Mouse (Mus musculus) liver, adult 2 months (tissue): ENCODE results near the gene Tmco4. TPM values are rescaled to one million over a fixed set of nuclear protein-coding genes. Genes with fewer than 3 reads are reported as not detected.

Experiments used
- DNase-seq: peaks from one replicate; pipeline ENCODE4 v3.0.0-alpha.2; 2011; ENCODE audit warnings: low read depth, low spot score; ENCODE audit errors: extremely low read depth
- H3K27ac ChIP-seq: fragments of 200-500 bp; replicated peaks from 2 replicates; pipeline ENCODE4 v1.5.1; 2012; ENCODE audit warnings: low read depth, mild to moderate bottlenecking, control low read depth, inconsistent platforms, low read length; ENCODE audit not compliant: insufficient read depth
- H3K27me3 ChIP-seq: fragments of 200-500 bp; 2 replicates; pipeline ENCODE4 v1.6.1; 2012; ENCODE audit warnings: mild to moderate bottlenecking, moderate library complexity, low read length, inconsistent platforms; ENCODE audit not compliant: control insufficient read depth, insufficient read depth
- H3K36me3 ChIP-seq: fragments of 200-500 bp; 2 replicates; pipeline ENCODE4 v1.6.1; 2012; ENCODE audit warnings: low read length, inconsistent platforms; ENCODE audit not compliant: control insufficient read depth, insufficient read depth
- H3K4me1 ChIP-seq: fragments of 200-500 bp; 2 replicates; pipeline ENCODE4 v1.6.1; 2011; ENCODE audit warnings: low read length; ENCODE audit not compliant: control insufficient read depth, insufficient read depth
- H3K4me3 ChIP-seq: fragments of 200-500 bp; 2 replicates; pipeline ENCODE4 v1.5.1; 2011; ENCODE audit warnings: low read depth, mild to moderate bottlenecking, control low read depth, low read length, moderate library complexity; ENCODE audit not compliant: insufficient read depth
- H3K79me2 ChIP-seq: fragments of 200-500 bp; 2 replicates; pipeline ENCODE4 v1.6.1; 2012; ENCODE audit warnings: inconsistent platforms, mild to moderate bottlenecking, low read length, moderate library complexity; ENCODE audit not compliant: control insufficient read depth, insufficient read depth
- H3K9ac ChIP-seq: fragments of 200-500 bp; 2 replicates; pipeline ENCODE4 v1.6.1; 2012; ENCODE audit warnings: low read depth, mild to moderate bottlenecking, control low read depth, inconsistent platforms, low read length
- CTCF ChIP-seq: fragments of 200-500 bp; IDR thresholded peaks from 2 replicates; pipeline ENCODE4 v1.5.1; 2011; ENCODE audit warnings: low read depth, low read length, control low read depth
- POLR2A ChIP-seq: fragments of 200-500 bp; IDR thresholded peaks from 2 replicates; pipeline ENCODE4 v1.6.1; 2011; ENCODE audit warnings: low read length, control low read depth; ENCODE audit not compliant: insufficient read depth; ENCODE audit errors: extremely low read depth
- WGBS: fragments of 180-500 bp; shearing (Covaris S2); methylation state at CpG from one replicate; pipeline ENCODE4 v1.1.7; 2018; 5-methylcytosine and 5-hydroxymethylcytosine counted together
- polyA plus RNA-seq: library from polyadenylated mRNA; depleted of rRNA; stranded (reverse); fragments of >200 nt; gene quantifications from 2 replicates; pipeline ENCODE4 v1.2.3, GENCODE M21; 2012
- total RNA-seq: library from RNA; depleted of rRNA; stranded (reverse); fragments of >200 nt; gene quantifications from 2 replicates; pipeline ENCODE4 v1.2.3, GENCODE M21; 2014

Tmco4 gene
- total and polyA plus RNA-seq, 2 experiments, result 10.2 to 15.3 TPM

DNA sequence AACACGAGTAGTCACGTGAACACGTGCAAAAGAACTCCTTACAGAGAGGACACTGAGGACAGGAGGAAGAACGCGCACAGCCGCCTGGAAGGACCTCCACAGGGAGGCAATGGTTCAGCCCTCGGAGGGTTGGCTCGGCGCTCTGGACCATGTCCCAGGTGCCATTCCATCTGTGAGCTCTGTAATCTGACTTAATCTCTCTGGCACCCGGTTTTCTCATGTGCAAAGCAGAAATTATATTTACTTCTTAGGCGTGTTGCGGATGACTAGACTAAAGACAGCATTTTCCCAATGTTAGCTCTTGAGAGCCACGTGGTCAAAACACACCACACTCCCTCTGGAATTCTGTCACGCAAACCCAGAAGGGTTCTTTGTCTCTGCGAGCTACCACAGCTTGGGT is 13.6 kb upstream of the Tmco4 start:
- no peaks in the 10 kb centered on the region for H3K36me3 ChIP-seq
- H3K9ac ChIP-seq, result no peak overlapping the region
- no peaks in the 10 kb centered on the region for H3K79me2 ChIP-seq
- 88% methylated on average over 15 of the region's 15 CpGs for WGBS
- no peaks in the 10 kb centered on the region for H3K27me3 ChIP-seq
- no peak overlapping the region for H3K4me3 ChIP-seq
- no peak for DNase-seq
- H3K27ac ChIP-seq, result no peak overlapping the region
- H3K4me1 ChIP-seq, result no peaks in the 10 kb centered on the region; the same call in 1 of the 2 replicates
- no peak for TF ChIP-seq CTCF
- TF ChIP-seq POLR2A, result no peak

DNA sequence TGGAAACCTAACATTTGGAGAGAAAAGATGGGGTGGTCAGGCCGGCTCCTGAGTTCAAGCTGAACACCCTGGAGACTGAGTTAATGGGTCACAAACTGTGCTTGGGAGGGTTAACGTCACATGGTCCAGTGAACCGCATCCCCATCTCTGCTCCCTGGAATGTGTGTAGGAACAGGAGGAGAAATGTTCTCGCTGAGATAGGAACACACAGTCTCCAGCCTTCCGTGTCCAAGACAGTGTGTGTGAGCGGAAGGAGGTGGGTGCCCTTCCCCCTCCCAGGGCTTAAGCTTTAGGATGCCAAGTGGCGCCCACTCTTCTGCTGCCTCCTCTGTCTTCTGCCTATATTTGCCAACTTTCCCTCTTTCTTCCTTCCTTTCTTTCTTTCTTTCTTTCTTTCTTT is 12.8 kb upstream of the Tmco4 start:
- TF ChIP-seq POLR2A, result no peak
- no peak for TF ChIP-seq CTCF
- no peak overlapping the region for H3K27ac ChIP-seq
- WGBS, result 78% methylated on average over 7 of the region's 7 CpGs

DNA sequence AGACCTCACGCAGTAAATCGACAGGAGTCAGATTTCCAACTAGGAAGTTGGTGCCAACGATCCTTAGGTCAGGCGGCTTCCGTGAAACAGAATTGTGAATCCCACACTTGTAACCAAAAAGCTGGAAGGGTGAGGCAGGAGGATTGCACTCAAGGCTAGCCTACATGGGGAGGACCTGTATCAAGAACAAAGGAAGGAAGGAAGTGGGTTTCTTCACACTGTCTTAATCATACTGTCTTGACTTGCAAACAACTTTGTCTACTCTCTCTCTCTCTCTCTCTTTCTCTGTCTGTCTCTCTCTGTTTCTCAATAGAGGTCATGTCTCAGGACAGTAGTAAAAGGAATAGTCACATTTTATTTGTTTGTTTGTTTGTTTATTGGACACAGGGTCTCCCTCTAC is 10.0 kb upstream of the Tmco4 start:
- Histone ChIP-seq H3K27ac (no peak overlapping the region), H3K79me2 (no peaks in the 10 kb centered on the region), H3K4me1 (peaks cover 4% of the 10 kb centered on the region), H3K4me3 (no peak overlapping the region), H3K36me3 (no peaks in the 10 kb centered on the region), H3K27me3 (no peaks in the 10 kb centered on the region), H3K9ac (no peak overlapping the region)
- TF ChIP-seq POLR2A (no peak), CTCF (no peak)
- DNase-seq, result no peak
- 87% methylated on average over 5 of the region's 5 CpGs for WGBS

More for the DNA sequence above, 12.8 kb upstream of the Tmco4 start:
- no peaks in the 10 kb centered on the region for H3K79me2 ChIP-seq
- H3K36me3 ChIP-seq, result no peaks in the 10 kb centered on the region
- DNase-seq, result no peak
- no peak overlapping the region for H3K9ac ChIP-seq
- no peaks in the 10 kb centered on the region for H3K27me3 ChIP-seq
- no peaks in the 10 kb centered on the region; the same call in 1 of the 2 replicates for H3K4me1 ChIP-seq
- H3K4me3 ChIP-seq, result no peak overlapping the region

GRCm38 (mm10) chr4:138965871-138966270 is 6.8 kb upstream of the Tmco4 start:
- H3K9ac ChIP-seq, result no peak overlapping the region
- peak; percentile 27 for DNase-seq
- no peak for TF ChIP-seq CTCF
- TF ChIP-seq POLR2A, result no peak
- no peaks in the 10 kb centered on the region for H3K79me2 ChIP-seq
- WGBS, result 59% methylated on average over 5 of the region's 5 CpGs
- no peaks in the 10 kb centered on the region for H3K36me3 ChIP-seq
- no peak overlapping the region for H3K27ac ChIP-seq
- H3K4me1 ChIP-seq, result peaks cover 23% of the 10 kb centered on the region
- no peak overlapping the region for H3K4me3 ChIP-seq
- no peaks in the 10 kb centered on the region for H3K27me3 ChIP-seq

GRCm38 (mm10) chr4:138966866-138967265 is 5.8 kb upstream of the Tmco4 start, which contains the start of gene Rnf186:
Gene Rnf186, plus strand, starts transcription at chr4:138967112.
- peaks cover 29% of the 10 kb centered on the region for H3K4me1 ChIP-seq
- no peaks in the 10 kb centered on the region for H3K27me3 ChIP-seq
- peak within 1 kb of the TSS; percentile 64 for H3K4me3 ChIP-seq
- peak within 1 kb of the TSS; percentile 66 for H3K9ac ChIP-seq
- H3K79me2 ChIP-seq, result no peaks in the 10 kb centered on the region
- H3K27ac ChIP-seq, result peak within 1 kb of the TSS; percentile 62
- TF ChIP-seq POLR2A (peak; percentile 63; the same call in 1 of the 2 replicates), CTCF (peak; percentile 53)
- H3K36me3 ChIP-seq, result no peaks in the 10 kb centered on the region
- peak; percentile 96 for DNase-seq
- 23% methylated on average over 13 of the region's 13 CpGs for WGBS

DNA sequence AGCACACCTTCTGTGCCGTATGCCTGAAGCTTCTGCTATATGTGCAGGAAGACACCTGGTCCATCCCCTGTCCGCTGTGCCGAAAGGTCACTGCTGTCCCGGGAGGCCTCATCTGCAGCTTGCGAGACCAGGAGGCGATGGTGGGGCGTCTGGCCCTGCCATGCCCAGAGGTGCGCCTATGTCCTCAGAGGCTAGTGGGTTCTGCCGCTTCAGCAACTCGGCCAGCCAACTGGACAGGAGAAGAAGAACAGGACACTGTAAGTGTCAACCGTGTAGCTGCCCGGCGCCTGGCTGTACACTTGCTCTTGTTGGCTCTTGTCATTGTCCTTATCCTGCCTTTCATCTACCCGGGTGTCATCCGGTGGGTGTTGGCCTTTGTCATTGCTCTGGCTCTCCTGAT is 5.2 kb upstream of the Tmco4 start:
- Histone ChIP-seq H3K27me3 (no peaks in the 10 kb centered on the region), H3K79me2 (no peaks in the 10 kb centered on the region), H3K4me3 (peak overlapping the region; percentile 64), H3K9ac (peak overlapping the region; percentile 66), H3K27ac (peak overlapping the region; percentile 62), H3K36me3 (no peaks in the 10 kb centered on the region), H3K4me1 (peaks cover 30% of the 10 kb centered on the region)
- TF ChIP-seq POLR2A, result no peak
- TF ChIP-seq CTCF, result no peak
- 23% methylated on average over 15 of the region's 15 CpGs for WGBS
- peak; percentile 75 for DNase-seq
